In genomic region chr11:54958571-54959073, GRCm38 (mm10) we compare ENCODE assay signal across 11 mouse cellular contexts. TPM values are rescaled to one million over a fixed set of nuclear protein-coding genes. Genes with fewer than 3 reads are reported as not detected.
DNase-seq lines count a peak whose midpoint lies in the region; ATAC-seq and TF ChIP-seq lines count a peak whose summit lies in the region.
"Had no signal": no experiment of that assay in that cellular context is flagged by ENCODE, and none has a peak within 500 bp of the region (broad histone marks: within the 10 kb centered on the region; RNA-seq: fewer than 3 reads in every experiment).

No protein-coding gene starts in this region.

- no peaks in the 10 kb centered on the region for H3K36me3 ChIP-seq in midbrain, postnatal 0 days (ENCODE audit: insufficient read depth, low read length)
- H3K36me3 ChIP-seq in forebrain, embryonic 16.5 days (ENCODE audit: control insufficient read depth, insufficient read depth): no peaks in the 10 kb centered on the region
- H3K36me3 ChIP-seq in kidney, adult 2 months (ENCODE audit: control insufficient read depth, insufficient read depth, low read length): no peaks in the 10 kb centered on the region
- H3K36me3 ChIP-seq: forebrain, embryonic 12.5 days; limb, embryonic 12.5 days; neural tube, embryonic 12.5 days had no signal

- peak; percentile 78 for DNase-seq in A20 (ENCODE audit: low read depth, low spot score)
- DNase-seq in c-Kit-positive CD71-positive TER-119-positive erythroid progenitor cells, embryonic 14.5 days (ENCODE audit: low spot score): peak; percentile 63
- no peak for DNase-seq in midbrain, postnatal 0 days (ENCODE audit: low spot score)
- DNase-seq in kidney, adult 2 months: no peak
- DNase-seq: kidney, adult 11 months had no signal

- 61% methylated on average over 3 of the region's 3 CpGs for WGBS in midbrain, postnatal 0 days
- 59% methylated on average over 3 of the region's 3 CpGs for WGBS in forebrain, embryonic 16.5 days
- 40% methylated on average over 3 of the region's 3 CpGs for WGBS in kidney, adult 2 months

- TF ChIP-seq CTCF in midbrain, postnatal 0 days (IDR thresholded peaks at IDR 0.05): no peak
- no peak for TF ChIP-seq CTCF in kidney, adult 2 months (conservative IDR thresholded peaks at IDR 0.05; ENCODE audit: insufficient read depth, insufficient read length, low read depth, low read length)

- peak; percentile 31 for ATAC-seq in CD4-positive, CD25-positive, alpha-beta regulatory T cell, adult 4 months
- peak; percentile 40 for ATAC-seq in megakaryocyte-erythroid progenitor cell, adult 5-6 weeks (replicated peaks; ENCODE audit: low FRiP score, low TSS enrichment, poor library complexity, severe bottlenecking)
- no peak for ATAC-seq in midbrain, postnatal 0 days (ENCODE audit: low FRiP score)
- ATAC-seq in forebrain, embryonic 16.5 days: no peak

- no peak overlapping the region for H3K4me2 ChIP-seq in midbrain, postnatal 0 days (ENCODE audit: low read depth, low read length, poor library complexity, severe bottlenecking)
- H3K4me2 ChIP-seq in forebrain, embryonic 16.5 days (ENCODE audit: low read length): no peak overlapping the region
- H3K4me2 ChIP-seq: forebrain, embryonic 12.5 days; limb, embryonic 12.5 days; neural tube, embryonic 12.5 days had no signal

- H3K9me3 ChIP-seq in midbrain, postnatal 0 days (ENCODE audit: low read length): no peaks in the 10 kb centered on the region
- no peaks in the 10 kb centered on the region for H3K9me3 ChIP-seq in forebrain, embryonic 16.5 days (ENCODE audit: control insufficient read depth, low read length)
- H3K9me3 ChIP-seq: forebrain, embryonic 12.5 days; limb, embryonic 12.5 days; neural tube, embryonic 12.5 days had no signal

- H3K27me3 ChIP-seq in midbrain, postnatal 0 days (ENCODE audit: insufficient read depth, low read length): no peaks in the 10 kb centered on the region
- H3K27me3 ChIP-seq in forebrain, embryonic 16.5 days (replicated peaks; ENCODE audit: control insufficient read depth, insufficient read depth, low read length): no peaks in the 10 kb centered on the region
- no peaks in the 10 kb centered on the region for H3K27me3 ChIP-seq in kidney, adult 2 months (replicated peaks; ENCODE audit: control insufficient read depth, insufficient read depth, low read length)
- H3K27me3 ChIP-seq: limb, embryonic 12.5 days; neural tube, embryonic 12.5 days had no signal

- no peak overlapping the region for H3K4me3 ChIP-seq in midbrain, postnatal 0 days (ENCODE audit: low read depth, low read length)
- H3K4me3 ChIP-seq in forebrain, embryonic 16.5 days (replicated peaks; ENCODE audit: low read length): no peak overlapping the region
- H3K4me3 ChIP-seq in kidney, adult 2 months (ENCODE audit: insufficient read depth, low read depth, low read length): no peak overlapping the region
- H3K4me3 ChIP-seq: forebrain, embryonic 12.5 days; limb, embryonic 12.5 days; neural tube, embryonic 12.5 days had no signal

- no peak overlapping the region for H3K9ac ChIP-seq in midbrain, postnatal 0 days (replicated peaks; ENCODE audit: low read length, poor library complexity, severe bottlenecking)
- H3K9ac ChIP-seq in forebrain, embryonic 16.5 days (replicated peaks; ENCODE audit: low read depth, low read length): no peak overlapping the region
- H3K9ac ChIP-seq: forebrain, embryonic 12.5 days; limb, embryonic 12.5 days; neural tube, embryonic 12.5 days had no signal

- no peak overlapping the region for H3K27ac ChIP-seq in midbrain, postnatal 0 days (ENCODE audit: low read depth, low read length)
- no peak overlapping the region for H3K27ac ChIP-seq in forebrain, embryonic 16.5 days (ENCODE audit: low read length)
- no peak overlapping the region for H3K27ac ChIP-seq in kidney, adult 2 months (ENCODE audit: insufficient read depth, low read depth, low read length)
- H3K27ac ChIP-seq: forebrain, embryonic 12.5 days; limb, embryonic 12.5 days; neural tube, embryonic 12.5 days had no signal

- no peak for TF ChIP-seq POLR2A in kidney, adult 2 months (IDR thresholded peaks at IDR 0.05; ENCODE audit: low read depth, low read length)

- peaks cover 3% of the 10 kb centered on the region; the same call in 1 of the 2 replicates for H3K4me1 ChIP-seq in midbrain, postnatal 0 days (ENCODE audit: insufficient read depth, low read length)
- H3K4me1 ChIP-seq in forebrain, embryonic 16.5 days (replicated peaks; ENCODE audit: control insufficient read depth, insufficient read depth, low read length): peaks cover 5% of the 10 kb centered on the region; the same call in 1 of the 2 replicates
- peaks cover 15% of the 10 kb centered on the region for H3K4me1 ChIP-seq in kidney, adult 2 months (ENCODE audit: control insufficient read depth, insufficient read depth, low read length)

RNA-seq across cellular contexts. Expression of gene Tnip1, which starts 4.1 kb away (rescaled TPM):
- 100 to 1,000 TPM in 1 of 2 experiments, 10 to 100 TPM in 1; 97.4 to 167 TPM for polyA plus RNA-seq in CD4-positive, CD25-positive, alpha-beta regulatory T cell, adult 4 months (2017; shearing (Covaris generic))
- 16.7 and 17.8 TPM in 2 replicates for total RNA-seq in megakaryocyte-erythroid progenitor cell, adult 5-6 weeks (2014; fragmentation: Nextera tagmentation)
- 12.5 and 12.8 TPM in 2 replicates for total RNA-seq in megakaryocyte-erythroid progenitor cell, adult 5-6 weeks (2017)
- 19.2 and 20.9 TPM in 2 replicates for total RNA-seq in midbrain, postnatal 0 days (2014; rRNA removed)
- polyA plus RNA-seq in midbrain, postnatal 0 days (2015; fragmentation: Nextera tagmentation; extraction: Ambion mirVana): 17.0 and 17.2 TPM in 2 replicates
- polyA plus RNA-seq in forebrain, embryonic 16.5 days (2015; fragmentation: Nextera tagmentation; extraction: Ambion mirVana): 12.7 and 13.2 TPM in 2 replicates
- 19.1 and 20.6 TPM in 2 replicates for polyA plus RNA-seq in kidney, adult 2 months (2012; rRNA removed)

RNA-seq across cellular contexts. Expression of gene Gpx3, which starts 56.4 kb away (rescaled TPM):
- polyA plus RNA-seq in CD4-positive, CD25-positive, alpha-beta regulatory T cell, adult 4 months (2017; shearing (Covaris generic)): 1 to 10 TPM; 1.2 to 1.3 TPM
- total RNA-seq in megakaryocyte-erythroid progenitor cell, adult 5-6 weeks (2014; fragmentation: Nextera tagmentation): 3.2 TPM in 1 of 2 replicates, not detected in the other
- total RNA-seq in megakaryocyte-erythroid progenitor cell, adult 5-6 weeks (2017): not detected in 2 replicates
- total RNA-seq in midbrain, postnatal 0 days (2014; rRNA removed): 14.6 and 23.1 TPM in 2 replicates
- polyA plus RNA-seq in midbrain, postnatal 0 days (2015; fragmentation: Nextera tagmentation; extraction: Ambion mirVana): 69.3 and 70.3 TPM in 2 replicates
- polyA plus RNA-seq in forebrain, embryonic 16.5 days (2015; fragmentation: Nextera tagmentation; extraction: Ambion mirVana): 17.4 and 18.0 TPM in 2 replicates
- polyA plus RNA-seq in kidney, adult 2 months (2012; rRNA removed): 28,844 and 31,623 TPM in 2 replicates

Comparison
In these comparisons a context has a peak if more than half of its experiments do, and no peak if none do; other contexts are left out.
1. DNase-seq: peak in A20 (single experiment) and c-Kit-positive CD71-positive TER-119-positive erythroid progenitor cells, embryonic 14.5 days (single experiment); none in midbrain, postnatal 0 days (single experiment) and kidney, adult 2 months (single experiment).
2. ATAC-seq: peak in CD4-positive, CD25-positive, alpha-beta regulatory T cell, adult 4 months (single experiment) and megakaryocyte-erythroid progenitor cell, adult 5-6 weeks (single experiment); none in midbrain, postnatal 0 days (single experiment) and forebrain, embryonic 16.5 days (single experiment).
3. RNA of gene Gpx3, which starts 56.4 kb away (polyA plus RNA-seq): 28,844 to 31,623 TPM in kidney, adult 2 months; 69.3 to 70.3 TPM in midbrain, postnatal 0 days, 17.4 to 18.0 TPM in forebrain, embryonic 16.5 days and 1.2 to 1.3 TPM in CD4-positive, CD25-positive, alpha-beta regulatory T cell, adult 4 months; every median in the first group is over 100 times any median in the second.